Mouse (Mus musculus): ENCODE results near the gene Mcrs1.
"Not testable (repeated sequence)": the region's sequence is repeated elsewhere in the genome, so short reads cannot be mapped to it uniquely, and the experiment has no call there.

The Mcrs1 gene

DNA sequence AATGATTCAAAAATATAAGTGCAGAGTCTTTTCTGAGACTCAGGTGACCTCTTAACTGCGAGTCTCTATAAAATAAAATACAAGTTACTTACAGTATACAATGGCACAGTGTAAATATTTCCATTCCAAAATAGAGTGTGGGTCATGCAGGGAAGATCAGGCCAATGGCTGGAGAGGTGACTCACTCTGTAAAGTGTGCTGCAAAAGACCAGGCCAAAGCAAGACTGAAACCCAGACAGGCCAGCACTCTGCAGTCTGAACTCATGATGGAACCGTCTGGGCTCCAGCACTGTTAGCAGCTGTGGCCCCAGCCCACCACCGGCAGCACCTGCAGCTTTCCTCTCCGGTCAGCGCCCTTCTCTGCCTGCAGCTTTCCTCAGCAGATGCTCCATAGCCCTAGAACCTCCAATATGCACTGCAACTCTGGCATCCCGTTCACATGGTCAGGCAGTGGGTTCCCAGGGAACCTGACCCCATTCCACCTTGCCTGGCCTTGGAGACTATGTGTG lies 3.5 kb upstream of the Mcrs1 start:
- TF ChIP-seq NANOG (IDR thresholded peaks at IDR 0.05; ENCODE audit: borderline replicate concordance, low read length): no peak
- TF ChIP-seq CTCF (conservative IDR thresholded peaks at IDR 0.05; ENCODE audit: low read length): no peak
- no peak for TF ChIP-seq POU5F1 (IDR thresholded peaks at IDR 0.05; ENCODE audit: borderline replicate concordance, low read length)
- H3K4me3 ChIP-seq (replicated peaks; ENCODE audit: low read length): no peak overlapping the region

GRCm38 (mm10) chr15:99254477-99255005 lies 2.8 kb upstream of the Mcrs1 start:
- Histone ChIP-seq H3K4me3 (replicated peaks; ENCODE audit: low read length) (peak overlapping the region; percentile 93), H3K36me3 (ENCODE audit: insufficient read depth, low read length) (peaks cover 13% of the 10 kb centered on the region), H3K4me1 (replicated peaks; ENCODE audit: low read depth, low read length) (peaks cover 79% of the 10 kb centered on the region), H3K27me3 (ENCODE audit: insufficient read depth, low read length) (no peaks in the 10 kb centered on the region), H3K9me3 (ENCODE audit: low read length) (no peaks in the 10 kb centered on the region)
- TF ChIP-seq CTCF (conservative IDR thresholded peaks at IDR 0.05; ENCODE audit: low read length) (no peak), POU5F1 (IDR thresholded peaks at IDR 0.05; ENCODE audit: borderline replicate concordance, low read length) (no peak), NANOG (IDR thresholded peaks at IDR 0.05; ENCODE audit: borderline replicate concordance, low read length) (no peak)

More for the DNA sequence above, 3.5 kb upstream of the Mcrs1 start:
- H3K9me3 ChIP-seq (ENCODE audit: low read length): no peaks in the 10 kb centered on the region
- H3K36me3 ChIP-seq (ENCODE audit: insufficient read depth, low read length): peaks cover 6% of the 10 kb centered on the region
- H3K4me1 ChIP-seq (replicated peaks; ENCODE audit: low read depth, low read length): peaks cover 76% of the 10 kb centered on the region
- H3K27me3 ChIP-seq (ENCODE audit: insufficient read depth, low read length): no peaks in the 10 kb centered on the region

DNA sequence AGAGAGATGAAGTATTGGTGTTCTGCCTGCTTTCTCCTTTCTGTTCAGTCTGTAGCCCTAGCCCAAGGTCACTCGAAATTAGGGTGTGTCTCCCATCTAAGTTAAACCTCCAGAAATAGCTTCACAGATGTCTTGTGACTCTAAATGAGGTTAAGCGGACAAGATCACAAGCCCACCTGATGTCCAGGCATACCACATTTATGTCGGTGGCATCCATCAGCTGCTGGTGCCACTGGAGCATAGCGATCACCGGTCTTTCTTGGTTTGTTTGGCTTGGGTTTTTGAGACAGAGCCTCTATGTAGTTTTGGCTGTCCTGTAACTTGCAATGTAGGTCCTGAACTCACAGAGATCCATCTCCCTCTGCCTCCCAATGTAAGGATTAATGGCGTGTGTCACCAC lies 2.0 kb upstream of the Mcrs1 start:
- TF ChIP-seq NANOG (IDR thresholded peaks at IDR 0.05; ENCODE audit: borderline replicate concordance, low read length): no peak
- TF ChIP-seq POU5F1 (IDR thresholded peaks at IDR 0.05; ENCODE audit: borderline replicate concordance, low read length): no peak
- TF ChIP-seq CTCF (conservative IDR thresholded peaks at IDR 0.05; ENCODE audit: low read length): no peak
- H3K36me3 ChIP-seq (ENCODE audit: insufficient read depth, low read length): peaks cover 20% of the 10 kb centered on the region
- H3K27me3 ChIP-seq (ENCODE audit: insufficient read depth, low read length): no peaks in the 10 kb centered on the region
- H3K4me3 ChIP-seq (replicated peaks; ENCODE audit: low read length): peak overlapping the region; percentile 93
- H3K9me3 ChIP-seq (ENCODE audit: low read length): no peaks in the 10 kb centered on the region
- H3K4me1 ChIP-seq (replicated peaks; ENCODE audit: low read depth, low read length): peaks cover 82% of the 10 kb centered on the region

- H3K27me3 ChIP-seq (ENCODE audit: insufficient read depth, low read length); H3K9me3 ChIP-seq (ENCODE audit: low read length): not testable (repeated sequence)
- H3K4me3 ChIP-seq (replicated peaks; ENCODE audit: low read length): peak overlapping the region; percentile 93
- peaks cover 27% of the 10 kb centered on the region for H3K36me3 ChIP-seq (ENCODE audit: insufficient read depth, low read length)
- H3K4me1 ChIP-seq (replicated peaks; ENCODE audit: low read depth, low read length): peaks cover 84% of the 10 kb centered on the region
These were observed 1.4 kb upstream of the Mcrs1 start for GRCm38 (mm10) chr15:99253175-99253479.

- no peaks in the 10 kb centered on the region for H3K9me3 ChIP-seq (ENCODE audit: low read length)
- TF ChIP-seq NANOG (IDR thresholded peaks at IDR 0.05; ENCODE audit: borderline replicate concordance, low read length) (no peak), CTCF (conservative IDR thresholded peaks at IDR 0.05; ENCODE audit: low read length) (no peak), POU5F1 (IDR thresholded peaks at IDR 0.05; ENCODE audit: borderline replicate concordance, low read length) (no peak)
- no peaks in the 10 kb centered on the region for H3K27me3 ChIP-seq (ENCODE audit: insufficient read depth, low read length)
- H3K36me3 ChIP-seq (ENCODE audit: insufficient read depth, low read length): peaks cover 32% of the 10 kb centered on the region
- H3K4me3 ChIP-seq (replicated peaks; ENCODE audit: low read length): peak overlapping the region; percentile 93
- H3K4me1 ChIP-seq (replicated peaks; ENCODE audit: low read depth, low read length): peaks cover 81% of the 10 kb centered on the region
These were observed 817 bp upstream of the Mcrs1 start for GRCm38 (mm10) chr15:99252381-99253174.

- H3K4me1 ChIP-seq (replicated peaks; ENCODE audit: low read depth, low read length): peaks cover 71% of the 10 kb centered on the region
- H3K9me3 ChIP-seq (ENCODE audit: low read length); H3K27me3 ChIP-seq (ENCODE audit: insufficient read depth, low read length): not testable (repeated sequence)
- H3K36me3 ChIP-seq (ENCODE audit: insufficient read depth, low read length): peaks cover 47% of the 10 kb centered on the region
- peak overlapping the region; percentile 93 for H3K4me3 ChIP-seq (replicated peaks; ENCODE audit: low read length)
These were observed 650 bp downstream of the Mcrs1 start for GRCm38 (mm10) chr15:99251111-99251510.

- TF ChIP-seq CTCF (conservative IDR thresholded peaks at IDR 0.05; ENCODE audit: low read length): no peak
- no peak for TF ChIP-seq NANOG (IDR thresholded peaks at IDR 0.05; ENCODE audit: borderline replicate concordance, low read length)
- no peak for TF ChIP-seq POU5F1 (IDR thresholded peaks at IDR 0.05; ENCODE audit: borderline replicate concordance, low read length)
- peaks cover 54% of the 10 kb centered on the region for H3K36me3 ChIP-seq (ENCODE audit: insufficient read depth, low read length)
- H3K9me3 ChIP-seq (ENCODE audit: low read length): no peaks in the 10 kb centered on the region
- H3K27me3 ChIP-seq (ENCODE audit: insufficient read depth, low read length): no peaks in the 10 kb centered on the region
- peak overlapping the region; percentile 58 for H3K4me3 ChIP-seq (replicated peaks; ENCODE audit: low read length)
- H3K4me1 ChIP-seq (replicated peaks; ENCODE audit: low read depth, low read length): peaks cover 66% of the 10 kb centered on the region
These were observed 1.8 kb downstream of the Mcrs1 start for GRCm38 (mm10) chr15:99249938-99250337.

- no peaks in the 10 kb centered on the region for H3K9me3 ChIP-seq (ENCODE audit: low read length)
- H3K4me3 ChIP-seq (replicated peaks; ENCODE audit: low read length): peak overlapping the region; percentile 58
- H3K27me3 ChIP-seq (ENCODE audit: insufficient read depth, low read length): no peaks in the 10 kb centered on the region
- TF ChIP-seq NANOG (IDR thresholded peaks at IDR 0.05; ENCODE audit: borderline replicate concordance, low read length): no peak
- TF ChIP-seq POU5F1 (IDR thresholded peaks at IDR 0.05; ENCODE audit: borderline replicate concordance, low read length): no peak
- TF ChIP-seq CTCF (conservative IDR thresholded peaks at IDR 0.05; ENCODE audit: low read length): no peak
- H3K36me3 ChIP-seq (ENCODE audit: insufficient read depth, low read length): peaks cover 64% of the 10 kb centered on the region
- peaks cover 66% of the 10 kb centered on the region for H3K4me1 ChIP-seq (replicated peaks; ENCODE audit: low read depth, low read length)
These were observed 2.8 kb downstream of the Mcrs1 start for GRCm38 (mm10) chr15:99248972-99249371.

GRCm38 (mm10) chr15:99246736-99247135 lies 5.0 kb downstream of the Mcrs1 start:
- H3K36me3 ChIP-seq (ENCODE audit: insufficient read depth, low read length): peaks cover 86% of the 10 kb centered on the region
- not testable (repeated sequence) for H3K27me3 ChIP-seq (ENCODE audit: insufficient read depth, low read length); H3K9me3 ChIP-seq (ENCODE audit: low read length); H3K4me3 ChIP-seq (replicated peaks; ENCODE audit: low read length)
- peaks cover 70% of the 10 kb centered on the region for H3K4me1 ChIP-seq (replicated peaks; ENCODE audit: low read depth, low read length)

Data from E14TG2a.4 (cell line).